Mouse (Mus musculus) cerebellum, adult 2 months (tissue): ENCODE measurements around the gene Tmem269.

Source experiments
- CTCF ChIP-seq: fragments of 200-500 bp; IDR thresholded peaks from 2 replicates; pipeline ENCODE4 v1.5.1; 2011; ENCODE audit warnings: low read depth, mild to moderate bottlenecking, control low read depth, low read length, moderate library complexity, borderline replicate concordance; ENCODE audit not compliant: insufficient read depth
- POLR2A ChIP-seq: fragments of 200-500 bp; IDR thresholded peaks from 2 replicates; pipeline ENCODE4 v1.6.1; 2011; ENCODE audit warnings: low read length, control low read depth, borderline replicate concordance; ENCODE audit not compliant: insufficient read depth

GRCm38 (mm10) chr4:119261087-119261713 lies 43.2 kb upstream of the Tmem269 start:
- TF ChIP-seq CTCF (no peak), POLR2A (no peak)
